Mouse (Mus musculus) splenic B cell, adult 2 months (primary cell): ENCODE data around the gene Dap.

Source experiments
- DNase-seq: peaks from one replicate; pipeline ENCODE4 v3.0.0-alpha.2; 2011; ENCODE audit warnings: low read depth, low spot score
- H3K27me3 ChIP-seq: 2 replicates; pipeline ENCODE4 v1.6.1; 2012; ENCODE audit warnings: mild to moderate bottlenecking, low read length, moderate library complexity, mixed read lengths; ENCODE audit not compliant: control insufficient read depth, poor library complexity, insufficient read depth, severe bottlenecking
- H3K36me3 ChIP-seq: 2 replicates; pipeline ENCODE4 v1.6.1; 2012; ENCODE audit warnings: mild to moderate bottlenecking, low read length, moderate library complexity, mixed read lengths; ENCODE audit not compliant: control insufficient read depth, poor library complexity, insufficient read depth, severe bottlenecking

Gene Dap

GRCm38 (mm10) chr15:31224135-31224761 lies at the start of gene Dap:
Gene Dap, plus strand, starts transcription at chr15:31224314.
- DNase-seq = peak; percentile 95
- Histone ChIP-seq H3K27me3 (no peaks in the 10 kb centered on the region), H3K36me3 (no peaks in the 10 kb centered on the region)

GRCm38 (mm10) chr15:31176566-31176965 lies 47.5 kb upstream of the Dap start:
- DNase-seq = no peak
- no peaks in the 10 kb centered on the region for H3K27me3 ChIP-seq
- H3K36me3 ChIP-seq = no peaks in the 10 kb centered on the region

GRCm38 (mm10) chr15:31184651-31185443 lies 39.3 kb upstream of the Dap start:
- DNase-seq = no peak
- Histone ChIP-seq H3K27me3 (no peaks in the 10 kb centered on the region), H3K36me3 (no peaks in the 10 kb centered on the region)

- no peaks in the 10 kb centered on the region for H3K36me3 ChIP-seq
- DNase-seq = no peak
- H3K27me3 ChIP-seq = no peaks in the 10 kb centered on the region
Measured at GRCm38 (mm10) chr15:31185506-31185905, 38.6 kb upstream of the Dap start.

- Histone ChIP-seq H3K27me3 (no peaks in the 10 kb centered on the region), H3K36me3 (no peaks in the 10 kb centered on the region)
- DNase-seq = no peak
Measured at GRCm38 (mm10) chr15:31186371-31186901, 37.7 kb upstream of the Dap start.

- DNase-seq = no peak
- no peaks in the 10 kb centered on the region for H3K36me3 ChIP-seq
- no peaks in the 10 kb centered on the region for H3K27me3 ChIP-seq
Measured at GRCm38 (mm10) chr15:31192563-31192962, 31.6 kb upstream of the Dap start.

- no peak for DNase-seq
- H3K27me3 ChIP-seq = no peaks in the 10 kb centered on the region
- no peaks in the 10 kb centered on the region for H3K36me3 ChIP-seq
Measured at GRCm38 (mm10) chr15:31195776-31196175, 28.3 kb upstream of the Dap start.

- no peaks in the 10 kb centered on the region for H3K36me3 ChIP-seq
- no peaks in the 10 kb centered on the region for H3K27me3 ChIP-seq
- no peak for DNase-seq
Measured at GRCm38 (mm10) chr15:31207346-31208093, 16.6 kb upstream of the Dap start.

- no peak for DNase-seq
- Histone ChIP-seq H3K27me3 (no peaks in the 10 kb centered on the region), H3K36me3 (no peaks in the 10 kb centered on the region)
Measured at GRCm38 (mm10) chr15:31211910-31212309, 12.2 kb upstream of the Dap start.

GRCm38 (mm10) chr15:31213619-31214270 lies 10.4 kb upstream of the Dap start:
- DNase-seq = no peak
- Histone ChIP-seq H3K27me3 (no peaks in the 10 kb centered on the region), H3K36me3 (no peaks in the 10 kb centered on the region)

- H3K36me3 ChIP-seq = no peaks in the 10 kb centered on the region
- H3K27me3 ChIP-seq = no peaks in the 10 kb centered on the region
- no peak for DNase-seq
Measured at GRCm38 (mm10) chr15:31222216-31222615, 1.9 kb upstream of the Dap start.

GRCm38 (mm10) chr15:31223596-31224134 lies 449 bp upstream of the Dap start:
- no peak for DNase-seq
- H3K27me3 ChIP-seq = no peaks in the 10 kb centered on the region
- H3K36me3 ChIP-seq = no peaks in the 10 kb centered on the region

GRCm38 (mm10) chr15:31224806-31225642 lies 910 bp downstream of the Dap start:
- Histone ChIP-seq H3K36me3 (no peaks in the 10 kb centered on the region), H3K27me3 (no peaks in the 10 kb centered on the region)
- peak; percentile 34 for DNase-seq
